Mouse (Mus musculus): Measurements from ENCODE around the gene Lpin2.

The Lpin2 gene

DNA sequence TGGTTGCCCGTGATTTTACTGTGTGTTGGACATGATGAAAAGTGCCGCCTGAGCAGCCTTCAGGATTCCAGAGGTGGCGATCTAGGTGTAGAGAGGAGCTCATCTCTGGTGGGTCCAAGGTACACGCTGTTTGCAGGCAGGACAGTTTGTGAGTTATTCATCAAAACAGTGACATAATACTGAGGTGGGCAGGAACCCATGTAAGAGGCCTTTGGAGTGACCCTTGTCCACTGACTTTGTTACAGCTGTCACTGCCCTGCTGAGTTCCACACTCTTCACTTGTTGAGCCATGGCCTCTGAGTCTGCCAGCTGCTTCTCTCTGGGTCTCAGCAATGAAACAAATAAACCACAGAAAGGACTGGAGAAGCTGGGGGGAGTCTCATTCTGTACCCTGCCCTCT lies 19.8 kb downstream of the Lpin2 start:
- DNase-seq (ENCODE audit: low spot score in 2 of 2), result no peak

DNA sequence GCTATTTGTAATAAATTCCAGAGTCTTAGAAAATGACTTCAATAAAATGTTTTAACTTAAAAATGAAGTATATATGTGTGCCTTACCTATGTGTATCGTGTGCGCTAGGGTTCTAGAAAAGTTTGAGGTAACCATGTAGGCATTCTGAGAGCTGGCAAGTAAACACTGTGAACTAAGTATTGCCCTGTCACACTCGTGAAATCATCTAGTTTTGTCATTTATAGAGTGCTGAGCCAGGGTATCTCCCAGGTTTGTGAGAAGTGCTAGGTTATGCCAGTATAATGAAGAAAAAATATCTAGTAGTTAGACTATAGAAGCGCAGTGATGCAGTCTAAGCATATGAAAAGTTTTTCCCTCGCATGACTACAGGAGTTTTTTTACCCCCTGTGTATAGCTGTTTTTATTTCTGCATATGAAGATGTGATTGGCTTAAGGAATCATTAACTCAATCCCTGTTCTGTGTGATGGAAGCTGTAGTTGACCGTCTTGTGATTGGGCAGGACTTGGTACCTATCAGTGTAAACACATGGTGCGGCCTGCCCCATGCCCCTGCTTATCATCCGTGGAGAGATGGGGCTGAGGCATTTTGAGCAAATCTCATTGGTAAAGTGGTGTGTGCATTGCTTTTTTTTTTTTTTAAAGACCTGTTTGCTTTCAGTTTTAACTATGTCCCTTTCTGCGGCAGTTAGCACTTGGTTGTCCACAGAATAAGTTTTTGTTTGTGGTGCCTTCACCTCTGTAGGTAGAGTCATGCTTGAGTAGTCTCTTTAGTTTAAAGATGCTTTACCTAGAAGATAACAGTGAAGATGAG lies 21.8 kb downstream of the Lpin2 start:
- peak; percentile 44 to 69 for DNase-seq (ENCODE audit: low spot score in 2 of 2)

DNA sequence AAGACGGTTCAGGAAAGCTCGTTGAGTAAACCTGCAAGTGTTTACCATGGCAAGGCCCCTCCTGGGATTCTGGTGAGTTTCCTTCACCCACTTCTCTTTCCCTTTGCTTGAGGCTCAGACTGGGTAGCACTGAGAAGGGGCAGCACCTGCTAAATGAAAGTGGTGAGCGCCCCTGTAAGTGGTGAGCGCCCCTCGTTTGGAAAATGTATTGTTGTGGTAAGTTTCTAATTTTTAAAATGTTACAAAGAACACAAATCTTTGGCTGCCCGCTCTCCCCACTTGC lies 22.4 kb downstream of the Lpin2 start:
- DNase-seq (ENCODE audit: low spot score in 2 of 2), result peak in 1 of 2 experiments; percentile 26

DNA sequence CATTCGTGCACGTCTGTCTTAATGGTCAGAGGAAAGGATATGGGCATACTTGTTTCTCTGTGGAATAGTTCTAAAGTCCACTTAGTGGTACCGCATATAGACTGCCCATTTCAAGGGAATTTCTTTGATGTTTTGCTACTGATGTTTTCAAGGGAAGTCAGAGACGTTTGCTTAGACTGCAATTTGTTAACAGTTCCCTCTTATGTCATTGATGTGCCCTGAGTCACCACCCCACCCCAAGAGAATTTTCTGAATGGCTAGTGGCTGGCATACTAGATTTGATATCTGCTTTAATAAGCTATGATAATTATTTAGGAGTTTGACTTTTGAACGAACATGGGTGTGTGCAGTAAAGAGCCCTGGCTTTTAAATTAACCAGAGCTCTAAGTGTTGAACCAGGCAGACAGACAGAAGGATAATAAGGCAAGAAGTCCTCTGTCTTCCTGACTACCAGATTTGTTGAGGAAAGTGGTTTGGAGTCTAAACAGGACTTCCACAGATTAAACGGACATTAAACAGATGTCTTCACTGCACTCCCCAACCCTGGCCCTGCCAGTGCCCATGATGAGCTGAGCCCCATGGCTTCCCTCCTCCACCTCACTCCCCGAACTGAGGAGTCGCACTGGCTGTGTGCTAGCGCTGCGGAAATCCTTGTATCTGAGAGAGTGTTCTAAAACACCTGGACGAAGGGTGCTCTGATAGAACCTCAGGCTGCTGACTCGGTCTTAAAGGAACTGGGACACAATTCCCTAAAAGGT lies 24.0 kb downstream of the Lpin2 start:
- DNase-seq (ENCODE audit: low spot score in 2 of 2), result no peak

DNA sequence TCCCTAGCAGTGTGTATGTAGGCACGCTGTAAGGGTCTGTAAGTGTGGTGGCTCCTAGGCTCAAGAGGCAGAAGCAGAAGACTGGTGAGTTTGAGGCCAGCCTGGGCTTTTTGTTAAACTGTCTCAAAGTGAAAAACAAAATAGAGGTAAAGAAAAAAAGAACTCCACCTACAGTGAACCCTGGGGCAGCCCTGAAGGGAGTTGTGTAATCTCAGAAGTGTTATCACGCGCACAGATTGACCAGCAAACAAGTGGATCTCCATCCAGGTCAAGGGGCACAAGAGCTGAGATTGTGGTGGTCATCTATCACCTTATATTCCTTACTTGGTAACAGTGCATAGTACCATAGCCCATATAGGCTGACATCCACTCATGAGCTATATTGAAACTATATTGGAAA lies 24.9 kb downstream of the Lpin2 start:
- no peak for DNase-seq (ENCODE audit: low spot score in 2 of 2)

DNA sequence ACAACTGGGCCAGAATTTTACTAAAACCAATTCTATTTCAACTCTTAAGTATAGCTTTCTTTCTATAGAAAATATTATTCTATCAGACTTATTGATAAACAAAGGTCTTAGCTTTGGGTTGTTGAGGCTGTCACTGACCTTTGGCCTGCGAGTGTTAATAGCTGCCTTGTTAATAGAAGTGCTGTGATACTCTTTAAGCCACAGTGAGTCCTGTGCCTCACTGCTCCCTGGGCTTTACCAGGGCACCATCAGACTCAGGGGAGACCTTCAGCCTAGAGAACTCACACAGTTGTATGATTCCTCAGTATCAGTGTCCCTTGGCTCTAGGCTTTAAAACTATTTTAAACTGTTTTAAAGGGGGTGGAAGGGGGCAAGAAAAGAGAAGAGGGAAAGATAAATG lies 26.0 kb downstream of the Lpin2 start:
- DNase-seq (ENCODE audit: low spot score in 2 of 2), result no peak

DNA sequence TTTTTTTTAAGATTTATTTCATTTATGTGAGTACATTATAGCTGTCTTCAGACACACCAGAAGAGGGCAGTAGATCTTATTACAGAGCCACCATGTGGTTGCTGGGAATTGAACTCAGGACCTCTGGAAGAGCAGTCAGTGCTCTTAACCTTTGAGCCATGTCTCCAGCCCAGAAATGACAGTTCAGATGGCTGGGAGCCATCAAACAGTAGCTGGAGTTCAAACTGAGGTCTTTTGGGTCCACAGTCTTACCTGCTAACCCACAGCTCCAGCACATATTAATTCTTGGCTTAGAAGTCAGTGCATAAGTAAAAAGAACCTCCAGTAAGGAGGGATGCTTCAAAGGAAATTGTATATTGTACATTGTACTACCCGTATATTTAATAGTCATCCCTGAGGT lies 26.6 kb downstream of the Lpin2 start:
- DNase-seq (ENCODE audit: low spot score in 2 of 2), result no peak

DNA sequence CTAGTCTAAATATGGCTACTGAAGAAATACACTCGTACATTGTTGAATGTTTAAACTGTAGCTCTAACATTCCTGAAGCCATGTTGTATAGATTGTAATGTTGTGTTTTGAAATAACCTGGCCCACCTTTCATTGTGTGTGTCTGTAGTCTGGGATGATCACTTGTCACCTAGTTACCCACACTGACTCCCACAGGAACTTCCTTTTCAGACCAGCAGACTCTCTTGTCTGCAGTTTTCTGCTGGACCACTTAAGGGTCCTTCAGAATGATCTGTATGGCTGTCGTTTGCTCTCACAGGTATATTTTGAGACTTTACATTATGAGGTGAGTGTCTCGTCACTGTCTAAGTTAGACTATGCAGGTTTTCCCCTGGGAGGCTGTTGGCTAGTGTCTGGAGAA lies 27.6 kb downstream of the Lpin2 start:
- DNase-seq (ENCODE audit: low spot score in 2 of 2), result no peak

DNA sequence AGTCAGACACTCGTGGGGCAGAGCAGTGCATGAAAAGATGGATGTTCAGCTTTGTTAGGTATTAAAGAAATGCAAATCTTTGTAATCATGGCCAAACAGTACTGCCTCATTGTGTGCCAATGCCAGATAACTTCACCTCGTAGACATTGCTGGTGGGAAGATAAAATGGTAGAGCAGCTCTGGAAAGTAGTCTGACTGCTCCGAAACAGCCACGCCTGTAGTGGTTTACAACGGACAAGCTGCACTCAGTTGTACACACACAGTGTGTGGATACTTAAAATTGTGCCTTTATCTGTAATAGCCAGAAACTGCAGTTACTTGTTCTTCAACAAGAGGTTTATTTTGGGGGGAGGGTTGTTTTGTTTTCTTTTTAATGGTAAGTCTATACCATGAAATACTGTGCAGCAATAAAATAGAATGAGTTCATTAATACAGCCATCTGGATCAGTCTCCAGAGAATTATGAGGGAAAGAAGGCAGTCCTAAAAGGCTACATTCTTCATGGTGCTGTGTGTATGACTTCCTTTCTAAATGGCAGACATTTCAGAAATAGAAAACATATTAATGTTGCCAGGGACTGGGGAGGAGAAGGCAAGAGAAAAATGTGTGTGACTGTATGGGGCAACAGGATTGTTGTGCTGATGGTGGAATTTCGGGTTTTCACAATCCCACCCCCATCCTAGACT lies 29.7 kb downstream of the Lpin2 start:
- peak; percentile 23 to 38 for DNase-seq (ENCODE audit: low spot score in 2 of 2)

DNA sequence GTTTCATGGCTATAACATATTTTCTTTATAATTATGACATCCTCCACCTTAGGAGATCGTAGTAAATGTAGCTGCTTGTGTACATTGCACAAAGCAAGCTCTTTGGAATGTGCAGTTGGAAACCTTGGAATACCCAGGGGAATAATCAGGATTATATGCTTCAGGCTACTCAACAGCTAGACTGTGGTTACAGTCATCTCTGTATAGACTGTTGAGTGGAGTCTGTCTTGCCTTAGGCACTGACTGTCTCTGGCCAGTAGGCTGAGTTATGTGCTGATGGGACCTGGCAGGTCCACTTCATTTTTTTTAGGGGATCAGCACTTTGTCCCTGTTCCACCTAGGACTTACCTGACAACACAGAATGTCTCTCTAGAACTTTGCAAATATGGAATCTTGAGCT lies 31.3 kb downstream of the Lpin2 start:
- no peak for DNase-seq (ENCODE audit: low spot score in 2 of 2)

DNA sequence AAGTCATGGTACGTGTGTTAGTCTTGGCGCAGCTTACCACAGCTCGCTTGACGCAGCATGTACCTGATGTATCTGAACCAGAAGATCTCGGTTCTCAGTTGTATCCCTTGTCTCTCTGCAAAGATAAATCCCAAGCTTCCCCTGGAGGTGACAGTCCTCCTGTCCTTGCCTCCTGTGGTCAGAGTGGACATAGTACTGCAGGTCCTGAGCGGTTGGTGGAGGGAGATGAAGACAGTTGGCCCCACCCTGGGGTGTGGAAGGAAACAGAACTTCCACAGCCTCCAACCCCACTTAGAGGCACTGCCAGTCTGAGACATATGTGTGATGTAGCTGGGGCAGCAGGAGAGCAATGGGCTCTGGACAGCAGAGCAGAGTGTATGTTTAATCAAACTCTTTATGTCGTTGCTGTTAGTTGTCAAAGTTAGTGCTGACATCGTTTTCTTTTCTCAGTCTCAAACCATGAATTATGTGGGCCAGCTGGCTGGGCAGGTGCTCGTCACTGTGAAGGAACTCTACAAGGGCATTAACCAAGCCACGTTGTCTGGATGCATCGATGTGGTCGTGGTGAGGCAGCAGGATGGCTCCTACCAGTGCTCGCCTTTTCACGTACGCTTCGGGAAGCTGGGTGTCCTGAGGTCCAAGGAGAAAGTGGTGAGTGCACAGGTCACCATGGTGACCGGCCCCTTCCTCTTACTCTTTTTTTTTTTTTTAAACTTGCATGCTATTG lies 32.3 kb downstream of the Lpin2 start:
- DNase-seq (ENCODE audit: low spot score in 2 of 2), result peak in 1 of 2 experiments; percentile 46

DNA sequence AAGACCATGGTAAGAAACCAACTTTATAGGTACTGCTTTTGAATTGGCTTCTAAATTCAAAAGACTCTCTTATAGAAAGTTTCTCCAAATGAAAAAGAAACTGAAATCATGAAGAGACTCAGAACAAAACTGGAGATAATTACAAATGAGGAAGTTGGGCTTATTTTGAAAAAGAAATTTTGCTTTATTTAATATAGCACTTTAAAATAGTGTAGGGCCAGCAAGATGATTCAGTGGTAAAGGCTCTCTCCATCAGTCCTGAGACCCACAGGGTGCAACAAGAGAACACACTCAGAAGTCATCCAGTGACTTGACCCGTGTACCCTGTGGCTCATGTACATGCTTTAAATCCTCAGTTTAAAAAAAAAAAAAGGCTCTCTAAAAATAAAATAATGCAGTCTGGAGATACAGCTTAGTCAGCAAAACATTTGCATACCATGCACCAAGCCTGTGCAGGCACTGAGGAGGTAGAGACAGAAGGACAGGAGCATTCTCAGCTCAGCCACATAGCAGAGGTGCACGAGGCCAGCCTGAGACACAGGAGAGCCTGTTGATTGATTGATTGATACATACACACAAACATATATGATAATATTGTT lies 33.0 kb downstream of the Lpin2 start:
- peak in 1 of 2 experiments; percentile 39 for DNase-seq (ENCODE audit: low spot score in 2 of 2)

DNA sequence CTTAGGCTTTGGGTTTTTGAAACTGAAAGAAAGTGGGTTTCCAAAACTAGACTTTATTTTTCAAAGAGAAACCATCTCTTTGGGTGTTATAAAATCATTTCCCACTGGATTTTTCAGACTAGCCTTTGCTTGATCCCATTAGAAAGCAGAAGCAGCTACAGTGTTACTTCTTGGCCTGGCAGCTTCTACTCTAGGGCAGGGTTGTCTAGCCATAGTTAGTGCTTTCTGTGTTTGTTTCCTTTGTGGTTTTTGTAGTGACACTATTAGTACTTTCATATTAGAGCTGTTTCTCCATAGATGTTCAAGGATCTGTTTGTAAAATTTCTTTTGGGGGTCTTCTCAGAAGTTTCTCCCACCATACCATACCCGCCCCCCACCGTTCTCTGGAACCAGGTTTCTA lies 33.9 kb downstream of the Lpin2 start:
- DNase-seq (ENCODE audit: low spot score in 2 of 2), result no peak

DNA sequence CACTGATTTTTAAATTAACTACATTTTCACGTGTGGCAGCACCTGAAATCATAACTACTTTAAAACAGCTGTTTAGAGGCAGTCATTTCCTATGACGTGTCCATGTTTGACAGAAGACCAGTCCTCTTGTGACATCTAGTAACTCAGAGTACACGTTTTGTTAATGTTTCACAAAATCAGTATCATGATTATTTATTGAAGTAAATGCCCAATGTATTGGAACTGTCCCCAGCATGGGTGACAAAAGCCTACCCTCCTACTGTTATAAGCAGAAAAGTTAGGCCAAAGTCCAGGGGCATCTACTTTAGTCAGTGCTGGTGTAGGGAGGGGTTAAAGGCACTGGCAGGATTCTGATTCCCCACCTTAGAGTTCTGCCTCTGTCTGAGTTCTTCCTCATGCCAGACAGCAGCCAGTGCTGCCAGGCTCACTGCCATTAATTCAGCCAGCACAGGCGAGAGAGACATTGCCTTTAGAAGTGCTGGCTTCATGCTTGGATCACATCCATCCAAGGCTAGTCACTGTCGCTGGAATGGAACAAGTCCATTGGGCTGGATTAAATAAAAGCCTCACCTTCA lies 34.8 kb downstream of the Lpin2 start:
- DNase-seq (ENCODE audit: low spot score in 2 of 2), result no peak

DNA sequence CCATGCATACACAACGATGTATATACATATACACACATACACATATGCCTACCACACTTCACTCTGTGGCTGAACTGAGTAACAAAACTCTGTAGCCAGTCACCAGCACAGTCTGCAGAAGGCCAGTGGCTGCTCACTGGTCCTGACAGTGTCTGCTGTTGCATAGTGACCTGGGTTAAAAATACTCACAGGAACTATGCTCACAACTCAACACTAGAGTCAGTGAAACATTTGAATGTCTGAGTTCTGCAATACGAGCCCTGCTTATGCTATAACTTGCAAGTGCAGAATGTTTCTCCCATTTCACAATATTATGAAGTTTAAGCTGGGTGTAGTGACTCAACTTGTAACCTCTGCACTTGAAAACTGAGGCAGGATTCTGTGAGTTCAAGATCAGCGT lies 39.0 kb downstream of the Lpin2 start:
- peak in 1 of 2 experiments; percentile 16 for DNase-seq (ENCODE audit: low spot score in 2 of 2)

DNA sequence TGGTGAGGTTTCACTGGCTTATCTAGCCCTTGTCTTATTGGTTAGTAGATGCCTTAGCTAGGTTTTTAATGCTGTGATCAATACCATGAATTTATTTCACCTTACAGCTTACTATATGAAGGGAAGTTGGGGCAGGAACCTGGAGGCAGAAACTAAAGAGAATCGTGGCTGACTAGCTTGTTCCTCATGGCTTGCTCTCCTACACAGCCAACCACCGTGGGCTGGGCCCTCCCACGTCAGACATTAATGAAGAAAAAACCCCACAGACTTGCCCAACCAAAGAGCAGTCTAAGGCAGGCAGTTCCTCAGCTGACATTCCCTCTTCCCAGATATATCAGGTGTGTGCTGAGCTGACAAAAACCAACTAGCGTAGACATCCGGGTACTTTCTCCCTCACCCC lies 41.3 kb downstream of the Lpin2 start:
- peak; percentile 24 to 33 for DNase-seq (ENCODE audit: low spot score in 2 of 2)

DNA sequence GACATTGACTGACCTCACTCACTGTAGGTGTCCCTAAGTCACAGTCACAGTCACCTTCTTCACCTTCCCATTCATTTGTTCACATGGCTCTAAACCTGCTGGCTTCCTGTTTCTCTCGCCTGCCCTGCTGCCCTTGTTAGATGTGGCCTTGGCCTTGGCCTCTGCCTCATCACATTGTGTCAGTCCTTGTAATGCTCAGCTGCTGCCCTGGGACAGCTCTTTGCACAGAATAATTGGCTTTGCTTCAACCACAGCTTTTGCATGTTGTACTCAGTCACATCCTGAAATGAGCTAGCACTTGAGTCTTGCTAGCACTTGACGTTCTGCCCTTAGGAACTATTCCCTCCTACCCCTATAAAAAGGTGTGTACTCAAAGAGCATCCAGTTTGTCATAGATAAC lies 42.2 kb downstream of the Lpin2 start:
- peak; percentile 65 to 66 for DNase-seq (ENCODE audit: low spot score in 2 of 2)

DNA sequence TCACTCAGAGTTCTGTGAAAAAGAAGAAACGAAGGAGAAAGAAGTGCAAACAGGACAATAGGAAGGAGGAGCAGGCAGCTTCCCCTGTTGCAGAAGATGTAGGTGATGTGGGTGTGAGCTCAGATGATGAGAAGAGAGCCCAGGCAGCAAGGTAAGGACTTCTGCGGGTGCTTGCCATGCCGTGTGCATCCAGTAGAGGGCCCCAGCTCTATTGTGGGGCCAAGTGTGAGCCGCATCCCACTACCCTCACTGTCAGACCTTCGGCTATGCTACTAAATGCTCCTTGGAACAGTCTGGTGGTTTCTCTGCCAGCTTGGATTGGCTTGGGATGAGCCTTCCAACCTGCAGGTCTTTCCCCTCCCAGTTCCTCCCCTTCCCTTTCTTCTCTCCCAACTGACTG lies 42.7 kb downstream of the Lpin2 start:
- DNase-seq (ENCODE audit: low spot score in 2 of 2), result peak; percentile 17 to 36

DNA sequence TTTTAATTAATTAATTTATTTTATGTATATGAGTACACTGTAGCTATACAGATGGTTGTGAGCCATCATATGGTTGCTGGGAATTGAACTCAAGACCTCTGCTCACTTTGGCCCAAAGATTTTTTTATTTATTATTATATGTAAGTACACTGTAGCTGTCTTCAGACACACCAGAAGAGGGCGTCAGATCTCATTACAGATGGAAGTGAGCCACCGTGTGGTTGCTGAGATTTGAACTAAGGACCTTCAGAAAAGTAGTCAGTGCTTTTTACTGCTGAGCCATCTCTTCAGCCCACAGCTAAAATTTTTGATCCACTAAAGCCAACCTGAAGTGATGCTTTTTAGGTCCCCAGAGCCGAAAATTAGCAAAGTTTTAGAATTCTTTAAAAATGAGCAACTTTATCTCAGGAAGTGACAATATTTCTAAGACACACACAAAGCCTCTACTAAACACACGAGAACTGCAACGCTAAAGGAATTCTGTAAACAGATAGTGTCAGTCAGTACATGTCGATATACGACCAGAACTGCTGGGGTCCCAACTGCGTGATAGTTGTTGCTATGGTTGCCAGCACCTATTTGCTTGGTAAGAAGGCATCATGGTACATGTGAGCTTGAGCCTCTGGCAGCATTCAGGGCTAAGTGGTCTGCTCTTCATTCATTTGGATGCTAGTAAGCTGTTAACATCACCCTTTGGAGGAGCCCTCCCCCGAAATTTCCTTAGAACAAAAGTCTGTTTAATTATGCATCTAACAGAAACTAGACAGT lies 45.0 kb downstream of the Lpin2 start:
- no peak for DNase-seq (ENCODE audit: low spot score in 2 of 2)

DNA sequence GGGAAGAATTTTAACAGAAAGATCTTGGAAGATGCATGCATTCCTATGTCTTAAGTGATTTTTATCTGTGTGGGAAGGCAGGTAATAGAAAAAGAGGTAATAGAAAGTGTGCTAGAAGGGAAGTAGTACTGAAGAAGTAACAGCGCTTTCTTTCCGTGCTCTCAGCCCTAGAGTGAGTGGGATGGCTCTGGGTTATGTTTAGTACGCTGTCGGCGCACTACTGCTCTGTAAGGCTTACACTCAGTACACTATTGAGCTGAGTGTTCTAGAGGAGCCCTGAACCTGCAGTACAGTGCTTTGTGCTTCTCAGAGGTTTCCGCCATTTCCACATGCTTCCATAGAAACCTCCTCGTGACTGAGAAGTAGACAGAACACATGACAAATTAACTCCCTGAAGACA lies 46.3 kb downstream of the Lpin2 start:
- no peak for DNase-seq (ENCODE audit: low spot score in 2 of 2)

All from spleen, postnatal 36 days (tissue).